Mouse (Mus musculus): ENCODE measurements at regions not wholly inside any gene's neighbourhood (a gene's known extent, or its start where the extent isn't known, plus 50 kb on each side); places are given as distances from the start of the nearest gene placed in this dataset.

DNA sequence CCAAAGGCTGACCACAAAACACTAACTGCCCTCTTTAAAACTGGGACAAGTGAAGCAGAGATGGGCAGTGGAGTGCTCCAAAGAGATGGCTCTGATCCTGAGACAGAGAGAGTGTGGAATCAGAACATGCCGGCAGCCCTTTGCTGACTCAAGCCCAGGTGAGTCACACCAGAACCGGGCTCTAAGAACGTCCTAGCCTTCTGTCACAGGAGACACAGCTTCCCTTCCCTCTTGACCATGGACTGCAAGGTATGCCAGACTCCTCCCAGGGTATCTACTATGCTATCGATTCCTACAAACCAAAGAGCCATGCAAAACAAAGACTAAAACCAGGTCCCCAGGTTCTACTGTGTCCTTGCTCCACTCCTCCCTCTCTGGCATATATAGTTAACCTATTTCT, 98.0 kb downstream of the Dhx15 start:
- H3K4me3 ChIP-seq = no peak overlapping the region
- 76% methylated on average over 4 of the region's 4 CpGs for WGBS
- H3K27me3 ChIP-seq = no peaks in the 10 kb centered on the region
- H3K9me3 ChIP-seq (replicated peaks) = no peaks in the 10 kb centered on the region
- no peak overlapping the region for H3K4me2 ChIP-seq
- H3K9ac ChIP-seq = no peak overlapping the region
- H3K4me1 ChIP-seq (replicated peaks) = no peaks in the 10 kb centered on the region
- no peak overlapping the region for H3K27ac ChIP-seq
- no peak for ATAC-seq (replicated peaks; ENCODE audit: insufficient number of reproducible peaks, insufficient read depth, low FRiP score, low read depth)
- H3K36me3 ChIP-seq = no peaks in the 10 kb centered on the region

DNA sequence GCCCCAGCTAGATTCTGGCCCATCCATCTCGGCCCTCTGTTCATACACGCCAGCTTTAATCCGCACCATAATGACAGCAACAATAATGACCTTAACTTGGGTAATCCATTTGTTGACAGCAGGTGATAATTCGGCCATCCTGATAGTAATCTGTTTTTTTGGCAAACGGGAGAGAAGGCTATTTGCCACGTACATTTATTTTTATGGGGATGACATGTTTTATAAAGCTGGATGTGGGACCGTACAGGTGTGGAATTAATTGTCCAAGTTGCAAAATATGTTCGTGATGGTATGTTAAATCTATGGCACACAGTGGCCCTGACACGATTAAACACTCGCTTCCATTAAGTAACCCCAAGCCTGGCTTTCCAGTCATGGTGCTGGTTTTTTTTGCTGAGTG, 102.2 kb downstream of the Dhx15 start:
- H3K36me3 ChIP-seq = no peaks in the 10 kb centered on the region
- H3K4me1 ChIP-seq (replicated peaks) = peaks cover 5% of the 10 kb centered on the region
- no peaks in the 10 kb centered on the region for H3K27me3 ChIP-seq
- H3K9me3 ChIP-seq (replicated peaks) = no peaks in the 10 kb centered on the region
- H3K9ac ChIP-seq = no peak overlapping the region
- H3K4me3 ChIP-seq = no peak overlapping the region
- no peak for ATAC-seq (replicated peaks; ENCODE audit: insufficient number of reproducible peaks, insufficient read depth, low FRiP score, low read depth)
- 83% methylated on average over 10 of the region's 10 CpGs for WGBS
- no peak overlapping the region for H3K4me2 ChIP-seq
- H3K27ac ChIP-seq = no peak overlapping the region

DNA sequence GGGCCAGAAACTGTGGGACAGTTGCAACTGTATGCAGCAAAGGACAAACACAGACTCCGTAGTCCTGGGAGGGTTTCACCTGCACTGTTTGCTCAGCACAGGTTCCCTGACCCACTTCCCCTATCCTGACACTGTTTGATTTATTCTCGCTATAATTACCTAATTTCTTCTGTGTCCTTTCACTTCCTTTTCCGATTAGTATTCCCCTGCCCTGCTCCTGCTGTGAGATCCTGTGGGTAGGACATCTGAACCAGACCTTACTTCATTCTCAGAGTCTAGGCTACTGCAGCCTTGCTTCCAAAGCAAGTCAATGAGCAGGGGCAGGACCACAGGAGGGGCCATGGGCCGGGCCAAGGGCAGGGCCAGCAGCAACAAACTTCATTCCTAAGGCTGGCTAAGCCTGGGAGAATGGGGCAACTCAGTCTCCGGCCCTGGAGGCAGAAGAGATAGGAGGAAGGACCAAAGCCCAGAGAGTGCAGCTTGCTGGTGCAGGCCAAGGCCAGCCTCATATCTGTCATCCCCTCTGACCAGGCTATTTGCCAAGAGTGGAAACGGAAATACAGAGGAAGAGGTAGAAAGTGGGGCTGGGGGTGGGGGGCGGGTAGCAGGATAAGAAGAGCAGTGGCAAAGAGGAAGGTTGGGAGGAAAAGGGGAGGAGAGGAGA, 103.4 kb downstream of the Dhx15 start:
- 39% methylated on average over 7 of the region's 7 CpGs for WGBS
- Histone ChIP-seq H3K36me3 (no peaks in the 10 kb centered on the region), H3K4me3 (no peak overlapping the region), H3K4me1 (replicated peaks) (peaks cover 5% of the 10 kb centered on the region), H3K27ac (no peak overlapping the region), H3K9me3 (replicated peaks) (no peaks in the 10 kb centered on the region), H3K9ac (no peak overlapping the region), H3K4me2 (no peak overlapping the region), H3K27me3 (no peaks in the 10 kb centered on the region)
- ATAC-seq (replicated peaks; ENCODE audit: insufficient number of reproducible peaks, insufficient read depth, low FRiP score, low read depth) = no peak

GRCm38 (mm10) chr5:52080268-52080667, 110.0 kb downstream of the Dhx15 start:
- H3K4me1 ChIP-seq (replicated peaks) = no peaks in the 10 kb centered on the region
- no peak overlapping the region for H3K4me2 ChIP-seq
- no peaks in the 10 kb centered on the region for H3K27me3 ChIP-seq
- H3K27ac ChIP-seq = no peak overlapping the region
- no peak overlapping the region for H3K9ac ChIP-seq
- H3K9me3 ChIP-seq (replicated peaks) = no peaks in the 10 kb centered on the region
- ATAC-seq (replicated peaks; ENCODE audit: insufficient number of reproducible peaks, insufficient read depth, low FRiP score, low read depth) = no peak
- 42% methylated on average over 4 of the region's 4 CpGs for WGBS
- no peaks in the 10 kb centered on the region for H3K36me3 ChIP-seq
- H3K4me3 ChIP-seq = no peak overlapping the region

DNA sequence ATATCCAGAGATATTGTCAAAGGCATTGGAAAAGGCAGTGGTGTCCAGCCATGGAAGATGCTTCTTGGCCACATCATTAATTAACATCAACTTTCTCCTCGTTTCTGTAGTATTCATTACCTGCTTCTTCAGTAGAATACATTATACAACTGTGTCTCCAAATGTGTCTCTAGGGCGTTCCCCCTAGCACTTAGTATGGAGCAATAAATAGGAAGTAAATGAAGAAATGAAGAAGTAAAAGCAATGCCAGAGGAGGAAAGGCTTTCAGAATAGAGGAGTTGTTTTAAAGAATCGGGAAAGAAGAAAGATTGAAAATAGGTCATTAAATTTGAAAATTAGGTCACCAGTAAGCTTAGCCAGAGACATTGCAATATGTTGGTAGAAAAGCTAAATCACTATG, 112.6 kb downstream of the Dhx15 start:
- no peaks in the 10 kb centered on the region for H3K4me1 ChIP-seq (replicated peaks)
- ATAC-seq (replicated peaks; ENCODE audit: insufficient number of reproducible peaks, insufficient read depth, low FRiP score, low read depth) = no peak
- H3K9ac ChIP-seq = no peak overlapping the region
- no peaks in the 10 kb centered on the region for H3K27me3 ChIP-seq
- H3K4me3 ChIP-seq = no peak overlapping the region
- no peak overlapping the region for H3K4me2 ChIP-seq
- H3K27ac ChIP-seq = no peak overlapping the region
- H3K36me3 ChIP-seq = no peaks in the 10 kb centered on the region
- H3K9me3 ChIP-seq (replicated peaks) = no peaks in the 10 kb centered on the region
- 82% methylated on average over 3 of the region's 3 CpGs for WGBS

DNA sequence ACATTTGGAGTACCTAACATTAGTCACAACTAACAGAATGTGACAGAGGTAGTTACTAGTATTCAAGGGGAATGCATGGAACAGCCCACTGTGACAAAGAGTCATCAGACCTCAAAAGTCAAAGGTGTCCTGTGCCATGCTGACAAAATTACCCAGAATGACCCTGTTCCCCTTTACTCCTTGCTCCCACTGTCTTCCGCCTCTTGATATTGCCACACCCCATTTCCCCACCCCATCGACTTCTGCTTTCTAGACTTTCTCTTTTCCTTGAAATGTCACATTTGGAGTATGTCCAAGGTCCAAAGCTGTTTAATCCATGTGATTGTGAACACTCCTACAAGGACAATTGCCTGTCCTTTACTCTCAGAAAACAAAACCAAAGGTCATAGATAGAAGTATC, 115.2 kb downstream of the Dhx15 start:
- Histone ChIP-seq H3K36me3 (no peaks in the 10 kb centered on the region), H3K4me1 (replicated peaks) (no peaks in the 10 kb centered on the region), H3K4me3 (no peak overlapping the region), H3K27ac (no peak overlapping the region), H3K9ac (no peak overlapping the region), H3K4me2 (no peak overlapping the region), H3K9me3 (replicated peaks) (no peaks in the 10 kb centered on the region), H3K27me3 (no peaks in the 10 kb centered on the region)
- WGBS = 88% methylated on average over 2 of the region's 2 CpGs
- no peak for ATAC-seq (replicated peaks; ENCODE audit: insufficient number of reproducible peaks, insufficient read depth, low FRiP score, low read depth)

- no peaks in the 10 kb centered on the region for H3K9me3 ChIP-seq (replicated peaks)
- H3K27me3 ChIP-seq = no peaks in the 10 kb centered on the region
- 34% methylated on average over 16 of the region's 16 CpGs for WGBS
- ATAC-seq (replicated peaks; ENCODE audit: insufficient number of reproducible peaks, insufficient read depth, low FRiP score, low read depth) = peak; percentile 75
- H3K4me1 ChIP-seq (replicated peaks) = peaks cover 9% of the 10 kb centered on the region
- H3K9ac ChIP-seq = no peak overlapping the region
- H3K27ac ChIP-seq = no peak overlapping the region
- no peak overlapping the region for H3K4me2 ChIP-seq
- no peak overlapping the region for H3K4me3 ChIP-seq
- H3K36me3 ChIP-seq = no peaks in the 10 kb centered on the region
Observed at GRCm38 (mm10) chr5:52064804-52065451, 125.4 kb downstream of the Dhx15 start.

- Histone ChIP-seq H3K4me3 (no peak overlapping the region), H3K9ac (no peak overlapping the region), H3K27ac (no peak overlapping the region), H3K4me1 (replicated peaks) (peaks cover 9% of the 10 kb centered on the region), H3K9me3 (replicated peaks) (no peaks in the 10 kb centered on the region), H3K4me2 (no peak overlapping the region), H3K27me3 (no peaks in the 10 kb centered on the region), H3K36me3 (no peaks in the 10 kb centered on the region)
- 53% methylated on average over 4 of the region's 4 CpGs for WGBS
- ATAC-seq (replicated peaks; ENCODE audit: insufficient number of reproducible peaks, insufficient read depth, low FRiP score, low read depth) = no peak
Observed at GRCm38 (mm10) chr5:52062214-52062613, 128.1 kb downstream of the Dhx15 start.

- peaks cover 9% of the 10 kb centered on the region for H3K4me1 ChIP-seq (replicated peaks)
- H3K4me2 ChIP-seq = no peak overlapping the region
- H3K27me3 ChIP-seq = no peaks in the 10 kb centered on the region
- H3K9ac ChIP-seq = no peak overlapping the region
- no peaks in the 10 kb centered on the region for H3K36me3 ChIP-seq
- no peaks in the 10 kb centered on the region for H3K9me3 ChIP-seq (replicated peaks)
- no peak overlapping the region for H3K27ac ChIP-seq
- no peak overlapping the region for H3K4me3 ChIP-seq
- WGBS = 81% methylated on average over 6 of the region's 6 CpGs
- ATAC-seq (replicated peaks; ENCODE audit: insufficient number of reproducible peaks, insufficient read depth, low FRiP score, low read depth) = no peak
Observed at GRCm38 (mm10) chr5:52061226-52061625, 129.1 kb downstream of the Dhx15 start.

GRCm38 (mm10) chr5:52057261-52057660, 133.1 kb downstream of the Dhx15 start:
- H3K9ac ChIP-seq = no peak overlapping the region
- no peak overlapping the region for H3K27ac ChIP-seq
- no peak for ATAC-seq (replicated peaks; ENCODE audit: insufficient number of reproducible peaks, insufficient read depth, low FRiP score, low read depth)
- H3K27me3 ChIP-seq = no peaks in the 10 kb centered on the region
- 80% methylated on average over 1 of the region's 1 CpGs for WGBS
- H3K9me3 ChIP-seq (replicated peaks) = no peaks in the 10 kb centered on the region
- no peak overlapping the region for H3K4me3 ChIP-seq
- no peaks in the 10 kb centered on the region for H3K36me3 ChIP-seq
- H3K4me2 ChIP-seq = no peak overlapping the region
- peaks cover 6% of the 10 kb centered on the region for H3K4me1 ChIP-seq (replicated peaks)

- no peaks in the 10 kb centered on the region for H3K36me3 ChIP-seq
- no peak overlapping the region for H3K4me3 ChIP-seq
- no peak overlapping the region for H3K9ac ChIP-seq
- H3K4me1 ChIP-seq (replicated peaks) = peaks cover 15% of the 10 kb centered on the region
- H3K9me3 ChIP-seq (replicated peaks) = no peaks in the 10 kb centered on the region
- peak overlapping the region; percentile 86 for H3K27ac ChIP-seq
- no peaks in the 10 kb centered on the region for H3K27me3 ChIP-seq
- no peak for ATAC-seq (replicated peaks; ENCODE audit: insufficient number of reproducible peaks, insufficient read depth, low FRiP score, low read depth)
- 0 out of 2 replicates have a peak overlapping the region, but pooled peaks have one; percentile 33 for H3K4me2 ChIP-seq
- 75% methylated on average over 4 of the region's 4 CpGs for WGBS
Observed at GRCm38 (mm10) chr5:52052072-52052465, 138.2 kb downstream of the Dhx15 start.

Measured in heart, embryonic 15.5 days (tissue).